Mouse (Mus musculus): ENCODE measurements at regions not wholly inside any gene's neighbourhood (a gene's known extent, or its start where the extent isn't known, plus 50 kb on each side); places are given as distances from the start of the nearest gene placed in this dataset.

DNA sequence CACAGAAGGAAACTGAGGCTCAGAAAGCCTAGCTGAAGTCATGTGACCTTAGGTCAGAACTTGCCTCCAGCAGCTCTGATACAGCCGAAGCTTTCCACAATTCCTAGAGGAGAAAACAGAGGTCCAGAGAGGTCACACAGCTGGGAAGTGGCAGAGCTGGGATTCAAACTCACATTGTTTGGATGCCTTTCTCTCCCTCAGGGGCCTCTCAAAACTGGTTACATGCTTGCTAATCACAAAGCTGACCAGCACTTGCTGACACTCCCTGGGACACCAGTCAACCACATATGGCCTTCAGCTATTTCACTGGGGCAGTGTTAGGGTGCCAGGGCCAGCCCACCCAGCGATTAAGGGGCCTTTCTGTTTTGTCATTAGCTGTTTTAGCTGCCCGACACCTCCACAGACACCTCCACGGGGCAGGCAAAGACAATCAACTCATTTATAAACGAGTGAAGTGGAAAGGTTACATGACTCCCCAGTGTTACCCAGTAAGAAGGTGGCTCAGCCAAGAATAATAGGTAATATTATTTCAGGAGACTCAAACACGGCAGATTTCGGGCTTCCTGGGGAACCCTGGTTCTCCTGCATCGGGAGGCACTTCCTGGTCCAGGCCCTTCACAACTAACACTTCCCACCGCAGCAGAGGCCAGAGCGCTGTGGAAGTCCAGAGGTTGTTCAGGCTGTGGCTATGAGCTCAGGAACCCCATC is 71.4 kb downstream of the 2410131K14Rik start:
- no peak for DNase-seq (ENCODE audit: low spot score)

DNA sequence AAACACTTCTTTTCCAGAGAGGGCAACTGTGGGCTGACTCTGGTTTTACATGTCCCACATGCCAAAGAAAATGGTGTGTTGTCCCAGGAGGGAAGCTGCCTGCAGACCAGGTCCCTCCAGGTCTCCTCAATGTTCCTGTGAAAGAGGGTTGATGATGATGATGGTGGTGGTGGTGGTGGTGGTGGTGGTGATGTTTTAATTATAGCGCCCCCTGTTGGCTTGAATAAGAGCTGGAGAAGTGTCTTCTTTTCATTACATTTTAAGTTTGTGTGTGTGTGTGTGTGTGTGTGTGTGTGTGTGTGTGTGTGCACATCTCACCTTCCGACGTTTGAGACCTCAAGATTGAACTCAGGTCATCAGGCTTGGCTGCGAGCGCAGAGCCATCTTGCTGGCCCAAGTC is 73.0 kb downstream of the 2410131K14Rik start:
- DNase-seq (ENCODE audit: low spot score) = no peak

DNA sequence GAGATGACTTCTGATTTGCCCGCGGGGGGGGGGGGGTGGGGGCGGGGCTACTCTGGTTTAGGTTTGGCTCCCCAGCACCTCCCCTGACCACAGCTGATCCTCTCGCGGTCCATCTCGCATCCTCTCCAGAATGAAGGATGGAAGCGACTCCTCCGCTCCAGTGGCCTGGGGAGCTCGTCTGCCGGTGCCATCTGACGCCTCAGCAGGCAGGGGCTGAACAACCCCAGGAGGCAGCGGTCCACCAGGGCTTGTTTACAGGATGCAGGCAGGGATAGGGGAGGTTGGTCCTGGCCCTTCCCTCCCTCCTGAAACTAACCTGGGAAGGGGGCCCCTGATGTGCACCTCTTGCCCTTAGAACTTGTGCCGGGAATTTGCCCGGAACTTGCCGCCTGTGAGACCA is 73.9 kb downstream of the 2410131K14Rik start:
- no peak for DNase-seq (ENCODE audit: low spot score)

DNA sequence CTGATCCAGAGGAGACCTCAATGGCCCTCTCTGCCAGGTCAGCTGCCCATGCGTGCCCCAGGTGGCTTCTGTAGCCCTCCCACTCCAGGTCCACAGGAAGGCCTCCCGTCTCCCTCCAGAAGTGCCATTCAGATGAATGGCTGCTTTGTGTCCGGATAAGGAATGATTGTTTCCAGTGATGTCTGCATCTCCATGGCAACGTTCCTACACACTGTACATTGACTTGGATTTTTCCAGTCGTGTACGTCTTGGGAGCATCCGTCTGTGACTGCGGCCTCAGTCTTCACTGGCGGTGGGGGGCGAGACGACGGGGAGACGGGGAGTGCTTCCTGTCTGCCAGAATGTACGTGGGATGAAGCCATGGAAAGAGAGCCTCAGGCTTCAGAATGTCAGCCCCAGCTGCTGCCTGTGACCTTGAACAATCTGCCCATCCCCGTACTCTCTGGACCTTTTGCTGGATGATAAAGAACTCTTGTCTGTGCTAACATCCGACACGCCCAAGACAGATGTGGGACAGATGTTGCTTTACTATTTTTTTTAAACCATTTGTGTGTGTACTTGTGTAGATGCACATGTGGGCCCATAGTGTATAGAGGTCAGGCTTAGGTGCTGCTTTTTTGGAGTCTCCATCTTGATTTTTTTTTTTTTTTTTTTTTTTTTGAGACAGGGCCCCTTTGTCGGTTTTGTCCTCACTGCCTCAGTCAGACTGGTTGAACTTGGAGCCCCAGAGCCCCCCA is 76.9 kb downstream of the 2410131K14Rik start:
- DNase-seq (ENCODE audit: low spot score) = no peak

DNA sequence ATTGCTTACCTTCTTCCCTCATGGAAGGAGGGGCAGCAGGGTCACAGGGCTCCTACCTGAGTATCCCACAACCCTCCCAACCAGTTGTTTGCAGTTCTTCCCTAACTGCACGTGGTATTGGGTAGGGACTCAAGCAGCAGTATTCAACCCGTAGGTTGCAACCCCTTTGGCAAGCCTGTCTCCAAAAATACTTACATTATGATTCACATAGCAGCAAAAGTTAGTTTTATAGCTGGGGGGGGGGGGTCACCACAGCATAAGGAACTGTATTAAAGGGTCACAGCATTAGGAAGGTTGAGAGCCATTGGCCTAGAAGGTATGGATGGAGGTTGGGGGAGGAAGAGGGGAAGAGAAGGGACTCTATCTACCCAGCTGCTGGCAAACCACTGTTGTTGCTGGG is 78.1 kb downstream of the 2410131K14Rik start:
- DNase-seq (ENCODE audit: low spot score) = no peak

DNA sequence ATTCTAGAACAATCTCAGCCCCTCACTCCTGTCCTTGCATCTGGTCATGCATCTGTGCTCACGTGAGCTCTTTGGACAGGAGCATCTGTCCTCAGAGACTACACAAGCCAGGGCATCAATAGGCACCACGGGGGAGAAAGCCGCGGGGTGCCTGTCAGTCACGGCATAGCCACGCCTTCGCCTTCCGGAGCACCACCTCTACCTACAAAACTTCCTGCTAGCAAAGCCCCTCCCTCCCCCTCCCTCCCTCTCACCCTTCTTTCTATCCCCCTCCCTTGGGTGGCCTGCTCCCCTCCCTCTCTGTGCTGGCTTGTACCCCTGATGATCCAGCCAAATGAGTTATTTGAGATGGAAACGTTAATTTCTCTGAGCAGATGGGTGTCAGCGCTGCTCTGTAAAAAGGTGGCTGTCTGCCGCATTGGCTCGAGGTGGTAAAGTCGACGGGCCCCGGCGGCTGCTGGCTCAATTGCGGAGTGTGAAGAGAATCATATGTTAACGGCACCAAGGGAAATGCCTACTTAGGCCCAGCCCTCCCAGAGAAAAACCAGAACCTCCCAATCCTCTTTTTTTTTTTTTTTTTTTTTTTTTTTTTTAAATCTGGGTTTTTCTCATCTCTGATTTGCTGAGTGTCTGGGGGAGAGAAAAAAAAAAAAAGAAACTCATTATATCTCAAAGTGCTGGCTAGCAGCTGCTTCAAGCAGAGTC is 82.0 kb downstream of the 2410131K14Rik start:
- no peak for DNase-seq (ENCODE audit: low spot score)

DNA sequence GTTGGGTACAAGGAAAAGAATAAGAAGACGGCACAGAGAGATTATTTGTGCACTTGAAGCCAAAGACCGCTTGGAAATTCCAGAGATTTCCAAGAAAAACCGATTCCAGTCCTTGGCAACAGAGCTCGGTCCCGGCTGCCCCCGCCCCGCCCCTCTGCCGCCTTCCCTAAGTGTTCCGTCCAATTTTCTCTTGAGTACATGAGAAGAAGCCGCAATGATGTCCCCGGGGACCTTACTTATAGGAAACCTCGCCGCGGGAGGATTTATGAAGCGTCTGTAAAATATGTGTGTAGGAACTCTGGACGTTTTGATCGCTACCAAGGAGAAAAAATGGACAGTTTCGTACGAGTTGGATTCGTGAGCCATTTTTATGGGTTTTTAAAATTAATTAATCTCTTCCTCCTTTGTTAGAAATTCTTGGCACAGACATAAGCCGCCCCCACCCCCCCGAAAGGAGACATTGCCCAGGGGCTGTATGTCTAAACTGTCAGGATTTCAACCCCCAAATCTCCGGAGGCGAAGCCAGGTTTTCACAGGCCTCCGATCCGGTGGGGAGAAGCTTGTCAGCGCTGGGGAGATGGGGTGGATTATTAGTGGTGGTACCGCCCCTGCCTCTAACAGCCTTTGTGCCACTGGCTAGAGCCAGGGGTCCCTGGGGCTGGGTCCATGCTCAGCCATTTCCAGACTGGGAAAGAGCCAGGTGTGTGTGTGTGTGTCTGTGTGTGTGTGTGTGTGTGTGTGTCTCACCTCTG is 83.1 kb downstream of the 2410131K14Rik start:
- no peak for DNase-seq (ENCODE audit: low spot score)

DNA sequence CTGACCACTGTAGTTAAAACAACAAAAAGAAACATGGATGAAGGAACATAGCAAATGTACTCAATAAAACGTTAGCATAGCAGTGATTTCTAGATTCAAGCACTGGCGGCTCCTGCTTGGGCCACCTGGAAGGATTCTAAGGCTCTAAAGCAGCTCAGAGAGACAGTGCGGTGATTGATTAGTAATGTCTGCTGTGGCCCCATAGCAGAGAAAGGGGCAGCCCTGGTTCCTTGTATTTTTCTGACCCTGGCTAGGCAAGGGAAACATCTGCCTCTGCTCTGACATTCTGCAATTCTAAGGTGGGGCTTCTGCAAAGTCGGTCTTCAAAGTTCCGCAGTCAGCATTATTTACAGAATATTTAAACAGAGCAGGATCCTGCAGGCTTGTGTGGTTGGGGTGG is 84.1 kb downstream of the 2410131K14Rik start:
- no peak for DNase-seq (ENCODE audit: low spot score)

DNA sequence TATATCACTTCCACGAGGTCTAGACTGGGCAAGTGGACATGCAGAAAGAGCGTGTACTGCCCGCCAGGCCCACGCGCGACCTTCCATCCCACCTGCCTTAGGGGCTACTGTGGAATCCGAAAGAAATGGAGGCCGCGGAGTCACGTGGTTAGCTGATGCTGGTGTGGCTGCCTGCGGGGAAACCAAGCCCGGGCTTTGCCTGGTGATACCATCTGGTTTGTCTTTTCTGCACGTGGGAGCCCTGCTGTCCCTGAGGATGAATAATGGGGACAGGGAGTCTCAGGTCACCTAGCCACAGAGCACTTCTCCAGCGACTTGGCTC is 86.2 kb downstream of the 2410131K14Rik start:
- DNase-seq (ENCODE audit: low spot score) = peak; percentile 52

DNA sequence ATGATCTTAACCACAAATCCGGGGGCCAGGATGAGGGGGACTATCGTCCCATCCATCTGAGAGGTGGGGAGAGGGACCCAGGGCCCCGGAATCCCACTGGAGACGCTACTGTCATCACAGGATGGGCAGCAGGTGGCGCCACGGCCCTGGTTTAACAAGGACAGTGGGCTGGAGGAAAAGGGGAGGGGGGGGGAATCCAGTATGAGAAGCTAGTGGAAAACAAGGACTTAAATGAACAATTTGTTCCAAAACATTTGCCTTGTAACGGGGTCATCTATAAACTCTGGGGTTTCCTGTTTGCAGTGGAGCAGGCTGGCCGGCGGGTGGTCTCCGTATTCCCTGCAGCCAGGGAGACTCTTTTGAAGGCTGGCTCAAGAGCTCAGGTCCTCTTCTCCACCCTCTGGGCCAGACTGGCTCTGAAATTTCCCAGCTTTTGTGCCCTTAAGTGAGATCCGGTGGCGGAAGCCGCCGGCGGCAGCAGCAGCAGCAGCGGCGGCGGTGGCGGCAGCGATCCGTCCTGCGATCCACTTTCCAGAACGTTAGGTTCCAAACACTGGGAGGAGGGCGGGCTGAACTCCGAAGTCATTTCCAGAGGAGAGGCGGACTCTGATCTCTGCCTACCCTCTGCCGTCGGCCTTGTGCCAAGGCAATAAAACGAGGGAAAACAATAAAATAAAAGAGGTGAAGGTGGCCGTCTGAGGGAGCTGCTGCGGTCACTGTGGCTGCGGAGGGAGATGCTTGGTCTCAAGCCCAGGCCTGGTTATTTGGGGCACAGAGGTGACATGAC is 86.8 kb downstream of the 2410131K14Rik start:
- DNase-seq (ENCODE audit: low spot score) = peak; percentile 71

DNA sequence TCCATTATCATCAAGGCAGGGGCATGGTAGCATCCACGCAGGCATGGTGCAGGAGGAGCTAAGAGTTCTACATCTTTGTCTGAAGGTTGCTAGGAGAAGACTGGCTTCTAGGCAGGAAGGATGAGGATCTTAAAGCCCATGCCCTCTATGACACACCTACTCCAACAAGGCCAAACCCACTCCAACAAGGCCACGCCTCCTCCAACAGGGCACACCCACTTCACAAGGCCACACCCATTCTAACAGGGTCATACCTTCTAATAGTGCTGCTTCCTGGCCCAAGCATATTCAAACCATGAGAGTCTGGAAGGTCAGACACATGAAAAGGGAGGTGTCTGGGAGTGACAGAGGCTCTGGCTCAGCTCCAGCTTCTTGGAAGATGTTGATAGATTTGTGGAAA is 89.0 kb downstream of the 2410131K14Rik start:
- DNase-seq (ENCODE audit: low spot score) = no peak

DNA sequence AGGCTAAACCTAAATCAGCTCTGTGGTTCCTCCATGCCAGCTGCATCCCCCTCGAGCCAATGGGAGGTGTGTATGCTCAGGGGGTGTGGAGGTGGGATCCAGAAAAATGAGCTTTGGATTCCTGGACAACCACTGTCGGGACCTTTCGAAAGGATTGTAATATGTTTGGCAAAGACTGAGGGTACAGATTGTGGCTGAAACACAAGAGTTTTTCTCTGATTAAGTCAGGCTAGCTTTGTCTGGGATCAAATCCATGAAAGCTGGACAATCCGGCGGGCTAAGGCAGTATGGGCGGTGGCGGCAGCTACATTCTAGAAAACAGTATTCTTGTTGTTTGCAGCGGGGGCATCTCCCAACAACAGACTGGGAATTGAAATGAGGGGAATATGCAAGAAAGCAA is 93.2 kb downstream of the 2410131K14Rik start:
- DNase-seq (ENCODE audit: low spot score) = no peak

DNA sequence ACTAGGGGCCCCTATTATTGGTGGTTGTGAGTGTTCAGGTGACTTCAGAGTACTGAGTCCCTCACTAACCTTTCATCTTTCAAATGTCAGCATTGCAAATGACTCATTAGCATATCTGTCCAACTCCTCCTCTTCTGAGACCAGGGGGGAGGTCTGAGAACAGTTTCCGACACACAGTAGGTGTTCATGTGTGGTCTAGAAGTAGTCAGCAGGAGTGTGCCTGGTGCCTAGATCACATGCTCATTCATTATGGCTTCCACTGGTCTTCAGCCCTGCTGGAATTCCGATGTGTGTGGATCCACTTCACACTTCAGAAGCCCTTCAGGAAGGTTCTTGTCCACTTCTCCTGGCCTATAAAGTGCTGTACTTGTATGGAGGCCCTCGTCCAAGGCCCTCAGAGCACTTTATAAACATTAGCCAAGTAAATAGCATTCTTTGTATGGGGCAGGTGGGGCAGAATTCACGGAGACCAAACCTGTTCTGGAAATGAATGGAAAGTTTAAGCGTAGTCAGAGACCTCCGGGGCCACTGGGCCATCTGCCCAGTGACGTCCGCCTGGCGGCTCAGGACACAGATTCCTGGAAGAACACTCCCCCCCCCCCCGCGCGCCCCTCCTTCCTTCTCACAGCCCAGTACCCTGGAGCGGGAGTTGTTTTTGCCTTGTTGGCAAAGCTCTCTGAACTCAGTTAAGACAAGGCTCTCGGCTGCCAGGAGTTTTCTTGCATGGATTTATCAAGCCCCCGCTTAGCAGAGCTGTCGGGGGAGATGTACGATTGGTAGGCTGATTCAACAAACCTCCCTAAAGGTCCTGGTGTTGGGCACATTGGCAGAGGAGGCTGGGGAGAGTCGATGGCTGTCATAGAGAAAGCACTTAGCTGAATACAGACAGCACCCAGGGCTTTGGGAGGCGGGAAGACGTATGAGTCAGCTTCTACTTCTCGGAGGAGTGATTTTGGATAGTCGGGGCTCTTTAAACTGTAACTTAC is 94.9 kb downstream of the 2410131K14Rik start:
- DNase-seq (ENCODE audit: low spot score) = no peak

DNA sequence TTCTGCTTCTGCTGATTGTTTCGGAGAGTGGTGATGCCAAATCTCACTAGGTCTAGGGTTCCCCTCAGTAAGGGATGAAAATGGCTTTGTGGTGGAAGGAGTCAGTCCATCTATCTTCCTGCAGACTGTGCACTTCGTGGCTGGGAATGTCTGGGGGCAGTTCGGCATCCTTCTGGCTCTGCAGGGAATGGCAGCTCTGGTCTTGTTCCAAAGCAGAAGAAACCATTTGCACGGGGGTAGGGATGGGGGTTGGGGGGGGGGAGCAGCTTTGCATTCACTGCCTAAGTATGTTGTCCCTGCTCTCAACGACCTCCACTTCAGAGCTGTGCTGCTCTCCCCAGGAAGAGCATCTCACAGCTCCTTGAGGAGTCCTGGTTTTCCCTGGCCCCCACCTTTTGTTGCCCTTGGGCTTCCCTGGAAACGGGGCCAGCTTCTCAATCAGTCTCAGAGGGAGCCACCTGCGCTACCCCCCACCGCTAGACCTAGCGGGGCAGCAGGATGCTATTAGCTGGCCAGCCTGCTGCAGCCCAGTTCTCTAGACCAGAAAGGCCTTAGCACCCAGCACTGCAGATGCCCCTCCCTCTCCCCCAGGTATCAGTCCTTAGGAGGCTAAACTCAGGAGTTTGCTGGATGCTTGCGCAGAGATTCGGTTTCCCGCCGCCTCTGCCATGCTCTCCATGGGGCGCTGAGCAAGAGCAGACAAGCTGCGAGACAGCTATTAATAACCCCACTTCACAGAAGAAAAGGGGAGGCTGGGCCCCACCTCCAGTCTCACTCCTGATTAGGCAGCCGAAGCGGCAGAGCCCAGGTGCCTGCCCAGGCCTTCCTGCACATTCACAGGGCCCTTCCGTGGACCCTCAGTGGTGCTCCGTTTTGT is 98.7 kb downstream of the 2410131K14Rik start:
- DNase-seq (ENCODE audit: low spot score) = no peak

DNA sequence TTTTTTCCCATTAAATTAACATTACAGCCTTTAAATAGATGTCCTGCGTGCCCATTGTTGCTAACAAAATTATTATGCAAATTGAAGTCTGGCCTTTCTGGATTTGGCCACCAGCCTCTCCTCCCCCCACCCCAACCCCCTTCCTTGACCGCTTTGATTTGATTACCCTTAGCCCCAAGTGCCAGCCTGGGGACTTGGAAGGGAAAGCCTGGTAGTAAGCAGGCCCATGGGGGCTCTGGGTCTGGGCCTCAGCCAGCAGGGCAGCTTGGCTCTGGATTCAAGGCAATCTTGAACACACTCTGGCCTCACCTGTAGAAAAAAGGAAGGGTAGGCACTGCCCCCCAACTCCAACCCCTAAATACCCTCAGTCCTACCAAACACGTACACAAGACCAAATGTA is 100.2 kb downstream of the 2410131K14Rik start:
- no peak for DNase-seq (ENCODE audit: low spot score)

DNA sequence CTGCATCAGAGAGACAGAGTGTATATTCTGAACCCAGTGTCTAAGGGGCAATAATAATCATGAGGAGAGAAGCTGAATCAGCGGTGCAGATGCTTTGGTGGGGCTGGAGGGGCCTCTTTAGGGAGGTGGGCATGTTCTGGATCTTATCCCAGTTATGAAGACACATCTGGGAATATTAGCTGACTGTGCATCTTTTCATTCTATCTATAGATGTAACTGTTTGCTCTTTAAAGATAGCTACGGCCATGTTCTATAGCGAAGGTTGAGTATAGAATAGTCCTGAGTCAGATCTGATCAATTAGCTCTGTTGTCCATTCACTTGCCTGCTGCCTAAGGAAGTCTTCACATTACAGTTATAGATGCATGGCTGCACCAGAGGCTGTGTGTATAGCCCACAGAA is 104.0 kb downstream of the 2410131K14Rik start:
- no peak for DNase-seq (ENCODE audit: low spot score)

DNA sequence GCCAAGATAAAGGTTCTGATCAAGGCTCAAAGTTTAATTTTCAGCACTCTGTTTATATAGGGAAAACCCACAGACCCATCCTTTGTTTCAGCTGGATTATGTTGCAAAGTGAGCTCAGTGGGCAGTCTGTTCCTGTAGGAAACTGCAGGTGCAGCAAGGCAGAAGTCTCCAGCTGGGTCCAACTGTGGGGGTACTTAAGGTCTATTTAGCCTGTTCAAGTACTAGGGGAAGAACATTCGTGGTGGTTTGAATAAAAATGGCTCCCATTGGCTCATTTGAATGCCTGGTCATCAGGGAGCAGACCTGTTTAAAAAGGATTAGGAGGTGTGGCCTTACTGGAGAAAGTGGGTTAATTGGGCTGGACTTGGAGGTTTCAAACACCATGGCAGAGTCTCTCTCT is 106.3 kb downstream of the 2410131K14Rik start:
- DNase-seq (ENCODE audit: low spot score) = no peak

DNA sequence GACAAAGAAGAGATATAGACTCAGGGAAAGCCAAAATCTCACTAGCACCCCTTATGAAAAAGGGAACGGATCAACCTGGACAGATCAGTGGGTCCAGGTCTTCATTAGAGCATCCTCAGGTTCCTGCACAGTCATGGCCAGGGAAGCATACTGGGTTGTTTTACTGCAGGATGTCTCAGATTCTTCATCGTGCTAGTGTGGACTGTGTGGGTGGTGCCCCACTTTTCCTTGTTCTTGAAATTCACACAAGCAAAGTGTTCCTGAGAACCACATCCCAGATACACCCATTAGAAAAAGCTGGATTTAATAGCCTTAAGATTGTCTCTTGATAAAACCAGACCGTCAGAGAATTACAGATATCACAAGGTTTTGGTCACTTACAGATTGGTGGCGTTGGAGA is 107.1 kb downstream of the 2410131K14Rik start:
- DNase-seq (ENCODE audit: low spot score) = no peak

DNA sequence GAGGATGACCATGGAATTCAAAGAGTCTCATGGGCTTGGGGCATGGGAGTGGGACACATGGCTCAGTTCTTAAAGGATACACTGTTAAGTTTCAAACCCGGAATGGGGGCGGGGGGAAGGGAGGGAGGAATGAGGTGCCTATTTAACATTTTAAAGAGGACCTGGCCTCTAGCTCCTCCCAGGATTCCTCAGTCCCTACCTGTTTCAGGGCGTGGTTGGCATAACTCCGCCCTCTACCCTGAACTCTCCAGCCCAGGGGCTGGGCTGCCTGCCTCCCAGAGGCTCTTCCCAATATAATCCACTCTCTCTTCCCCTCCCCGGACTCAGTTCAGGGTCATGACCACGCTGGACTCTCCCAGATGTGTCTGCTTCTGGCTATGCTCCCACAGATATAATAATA is 108.0 kb downstream of the 2410131K14Rik start:
- no peak for DNase-seq (ENCODE audit: low spot score)

DNA sequence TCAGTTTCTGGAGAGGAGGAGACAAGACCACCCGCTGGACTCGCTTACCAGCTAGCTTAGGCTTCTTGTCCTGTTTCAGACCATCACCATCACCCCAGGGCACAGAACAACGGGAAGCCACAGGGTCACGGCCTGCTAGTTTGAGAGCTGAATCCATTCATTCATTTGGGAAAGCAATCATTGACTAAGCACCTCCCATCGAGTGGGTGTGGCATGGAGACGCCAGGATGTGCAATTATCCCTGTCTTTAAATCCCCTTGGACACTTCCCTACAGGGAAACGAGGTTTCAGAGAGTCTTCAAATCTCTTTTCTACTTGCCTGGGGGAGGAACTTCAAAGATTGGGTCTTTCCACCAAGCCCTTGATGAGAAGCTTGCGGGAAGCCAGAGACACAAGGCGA is 108.7 kb downstream of the 2410131K14Rik start:
- no peak for DNase-seq (ENCODE audit: low spot score)
